Mouse (Mus musculus) B cell, adult 62 days (primary cell): ENCODE data around the gene Asb17. TPM values are rescaled to one million over a fixed set of nuclear protein-coding genes. Genes with fewer than 3 reads are reported as not detected.

Experiments used
- total RNA-seq: library from RNA; stranded (reverse); gene quantifications from 4 replicates; pipeline ENCODE4 v1.2.4, GENCODE M21; 2023

The Asb17 gene
- total RNA-seq = not detected in 4 replicates

GRCm38 (mm10) chr3:153844030-153844429 lies at the start of gene Asb17:
Asb17 (plus strand) TSS chr3:153844209.

Other genes with a start within 250 kb of the Asb17 start
- 8.5 to 13.9 TPM (median 11.6 TPM) in 4 replicates for gene St6galnac3, start 119.0 kb upstream of the Asb17 start, total RNA-seq
- gene Msh4, start 61.9 kb downstream of the Asb17 start, total RNA-seq = 0.18 TPM in 1 of 4 replicates, not detected in the others
- 51.4 to 61.8 TPM (median 59.8 TPM) in 4 replicates for gene Rabggtb, start 68.8 kb downstream of the Asb17 start, total RNA-seq
- 47.1 to 52.5 TPM (median 51.8 TPM) in 4 replicates for gene Acadm, start 100.4 kb downstream of the Asb17 start, total RNA-seq
- gene Slc44a5, start 129.2 kb downstream of the Asb17 start, total RNA-seq = not detected in 4 replicates